Mouse (Mus musculus) cerebellum, adult 2 months (tissue): ENCODE results near the gene Cldnd2. TPM values are rescaled to one million over a fixed set of nuclear protein-coding genes. Genes with fewer than 3 reads are reported as not detected.
A peak's percentile ranks its signal among the peaks of the same experiment; 100 is the strongest.

Source experiments
- DNase-seq, 2 experiments: peaks; one replicate each; pipeline ENCODE4 v3.0.0; 2021
- H3K27ac ChIP-seq: fragments of 200-500 bp; 2 replicates; pipeline ENCODE4 v1.5.1; 2012; ENCODE audit warnings: low read length, control low read depth, inconsistent platforms; ENCODE audit not compliant: insufficient read depth
- H3K27me3 ChIP-seq: fragments of 200-500 bp; 2 replicates; pipeline ENCODE4 v1.6.1; 2012; ENCODE audit warnings: inconsistent platforms, mild to moderate bottlenecking, low read length, moderate library complexity; ENCODE audit not compliant: control insufficient read depth, insufficient read depth
- H3K4me1 ChIP-seq: fragments of 200-500 bp; 2 replicates; pipeline ENCODE4 v1.6.1; 2011; ENCODE audit warnings: low read length; ENCODE audit not compliant: control insufficient read depth, insufficient read depth
- H3K4me3 ChIP-seq: fragments of 200-500 bp; replicated peaks from 2 replicates; pipeline ENCODE3; 2011; ENCODE audit warnings: mild to moderate bottlenecking, low read depth, low read length, control low read depth; ENCODE audit not compliant: insufficient read depth
- CTCF ChIP-seq: fragments of 200-500 bp; IDR thresholded peaks from 2 replicates; pipeline ENCODE4 v1.5.1; 2011; ENCODE audit warnings: low read depth, mild to moderate bottlenecking, control low read depth, low read length, moderate library complexity, borderline replicate concordance; ENCODE audit not compliant: insufficient read depth
- POLR2A ChIP-seq: fragments of 200-500 bp; IDR thresholded peaks from 2 replicates; pipeline ENCODE4 v1.6.1; 2011; ENCODE audit warnings: low read length, control low read depth, borderline replicate concordance; ENCODE audit not compliant: insufficient read depth
- WGBS: fragments of 180-500 bp; shearing (Covaris S2); methylation state at CpG from one replicate; pipeline ENCODE4 v1.1.7; 2018; 5-methylcytosine and 5-hydroxymethylcytosine counted together
- polyA plus RNA-seq: library from polyadenylated mRNA; depleted of rRNA; stranded (reverse); fragments of >200 nt; gene quantifications from 2 replicates; pipeline ENCODE4 v1.2.3, GENCODE M21; 2012

Gene Cldnd2
- polyA plus RNA-seq, 1 experiment, result not detected

DNA sequence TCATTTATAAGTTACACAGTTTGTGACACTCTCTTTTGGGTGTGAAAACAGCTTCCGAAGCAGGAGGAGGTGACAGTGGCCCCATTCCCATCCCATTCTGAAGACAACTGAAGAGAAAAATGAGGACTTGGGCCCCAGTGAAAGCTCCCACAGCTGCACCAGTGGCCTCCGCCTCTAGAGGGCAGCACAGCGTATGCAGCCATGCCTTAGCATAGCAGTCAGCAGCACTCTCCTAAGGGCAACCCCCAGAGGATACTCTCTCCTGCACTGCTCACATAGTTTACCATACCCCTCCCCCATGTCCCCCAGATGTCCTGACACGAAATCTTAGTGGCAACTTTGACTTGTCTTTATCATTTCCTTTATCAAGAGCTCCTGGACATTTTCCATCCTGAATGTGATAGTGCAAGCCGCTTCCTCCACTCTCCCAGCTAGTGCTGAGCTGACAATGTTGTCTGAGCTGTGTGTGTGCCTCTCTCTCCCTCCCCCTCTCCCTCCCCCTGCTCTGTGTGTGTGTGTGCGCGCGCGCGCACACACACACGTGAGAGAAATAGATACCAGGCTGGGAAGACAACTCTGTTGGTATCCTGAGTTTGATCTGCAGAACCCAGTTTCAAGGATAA, 17.5 kb upstream of the Cldnd2 start:
- H3K4me3 ChIP-seq, result no peak overlapping the region
- WGBS, result 13% methylated on average over 11 of the region's 11 CpGs
- TF ChIP-seq CTCF (peak; percentile 95), POLR2A (no peak)

DNA sequence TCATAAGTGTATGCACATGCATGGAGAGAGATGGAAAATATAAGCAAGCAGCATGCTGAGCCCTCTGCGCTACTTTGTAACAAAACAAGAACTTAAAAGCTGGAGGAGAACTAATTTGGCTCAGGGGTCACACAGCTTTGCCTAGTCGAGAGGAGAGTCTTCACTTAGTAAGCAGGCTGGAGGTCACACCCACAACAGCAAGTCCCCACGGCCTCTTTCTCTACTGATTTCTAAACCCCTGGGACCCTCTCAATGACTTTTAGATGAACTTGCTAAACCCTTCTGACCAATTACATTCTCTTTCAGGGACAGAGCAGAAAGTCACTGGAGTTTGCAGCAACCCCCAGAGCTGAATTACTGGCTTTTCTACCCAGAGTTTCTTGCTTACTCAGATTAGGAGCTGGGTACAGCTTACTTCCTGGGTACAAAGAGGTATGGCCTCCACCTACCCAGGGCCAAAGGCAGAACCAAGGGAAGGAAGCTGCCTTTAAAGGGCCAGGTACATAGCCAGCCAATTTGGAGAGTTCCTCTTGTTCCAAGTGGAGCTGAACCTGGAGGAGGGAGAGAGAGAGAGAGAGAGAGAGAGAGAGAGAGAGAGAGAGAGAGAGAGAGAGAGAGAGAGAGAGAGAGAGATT, 16.5 kb upstream of the Cldnd2 start:
- TF ChIP-seq CTCF (no peak), POLR2A (no peak)
- H3K27me3 ChIP-seq, result no peaks in the 10 kb centered on the region
- 66% methylated on average over 3 of the region's 3 CpGs for WGBS
- DNase-seq, result no peak
- H3K4me1 ChIP-seq, result no peaks in the 10 kb centered on the region
- no peak overlapping the region for H3K4me3 ChIP-seq
- no peak overlapping the region for H3K27ac ChIP-seq

More for the DNA sequence above, 17.5 kb upstream of the Cldnd2 start:
- no peak overlapping the region for H3K27ac ChIP-seq
- peak; percentile 70 to 81 for DNase-seq
- no peaks in the 10 kb centered on the region for H3K27me3 ChIP-seq
- no peaks in the 10 kb centered on the region for H3K4me1 ChIP-seq

DNA sequence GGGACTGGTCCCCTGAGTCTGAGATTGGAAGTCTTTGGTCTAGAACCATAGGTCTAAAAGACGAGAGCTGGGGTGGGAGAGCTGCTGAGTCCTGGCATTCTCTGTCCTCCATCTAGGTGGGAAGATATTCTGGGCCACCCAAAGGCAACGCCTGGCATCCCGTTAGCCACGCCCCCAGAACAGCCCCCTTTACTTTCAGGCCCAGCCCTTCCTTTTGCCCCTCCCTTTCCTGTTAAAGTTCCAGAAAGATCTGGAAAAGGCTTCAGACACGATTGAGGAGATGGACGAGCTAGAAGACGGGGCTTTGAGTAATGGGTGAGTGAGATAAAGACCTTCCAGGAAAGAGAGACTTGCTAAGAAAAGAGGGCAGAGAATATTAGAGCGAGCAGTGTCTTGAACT, 13.2 kb upstream of the Cldnd2 start, which contains the start of gene Lim2:
Gene Lim2 (plus strand): TSS at position 265 of the 400 bp plus-strand sequence.
- TF ChIP-seq CTCF (no peak), POLR2A (no peak)
- WGBS, result 75% methylated on average over 8 of the region's 8 CpGs
- no peak for DNase-seq
- no peaks in the 10 kb centered on the region for H3K27me3 ChIP-seq
- H3K4me1 ChIP-seq, result no peaks in the 10 kb centered on the region
- H3K4me3 ChIP-seq, result no peak within 1 kb of the TSS
- no peak within 1 kb of the TSS for H3K27ac ChIP-seq

DNA sequence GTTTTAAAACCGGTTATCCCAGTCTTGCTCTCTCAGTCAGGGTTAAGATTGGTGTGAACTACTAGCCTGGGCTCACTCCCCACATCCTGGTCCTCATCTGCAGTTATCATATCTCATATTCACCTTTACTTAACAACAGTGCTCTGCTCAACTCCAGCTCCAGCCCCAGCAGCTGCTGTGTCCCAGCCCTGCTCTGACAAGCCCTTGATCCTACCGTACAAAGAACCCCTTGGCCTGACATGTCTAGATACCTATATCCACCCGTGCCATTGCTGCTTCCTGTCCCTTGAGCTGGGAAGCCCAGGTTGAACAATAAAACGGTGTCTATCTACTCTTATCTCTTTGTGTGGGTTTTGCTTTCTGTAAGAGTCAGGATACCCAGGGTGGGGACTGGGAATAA, 11.1 kb upstream of the Cldnd2 start:
- 64% methylated on average over 4 of the region's 4 CpGs for WGBS
- H3K27ac ChIP-seq, result no peak overlapping the region
- TF ChIP-seq CTCF (no peak), POLR2A (no peak)
- no peak for DNase-seq
- H3K4me3 ChIP-seq, result no peak overlapping the region
- no peaks in the 10 kb centered on the region for H3K27me3 ChIP-seq
- H3K4me1 ChIP-seq, result no peaks in the 10 kb centered on the region

DNA sequence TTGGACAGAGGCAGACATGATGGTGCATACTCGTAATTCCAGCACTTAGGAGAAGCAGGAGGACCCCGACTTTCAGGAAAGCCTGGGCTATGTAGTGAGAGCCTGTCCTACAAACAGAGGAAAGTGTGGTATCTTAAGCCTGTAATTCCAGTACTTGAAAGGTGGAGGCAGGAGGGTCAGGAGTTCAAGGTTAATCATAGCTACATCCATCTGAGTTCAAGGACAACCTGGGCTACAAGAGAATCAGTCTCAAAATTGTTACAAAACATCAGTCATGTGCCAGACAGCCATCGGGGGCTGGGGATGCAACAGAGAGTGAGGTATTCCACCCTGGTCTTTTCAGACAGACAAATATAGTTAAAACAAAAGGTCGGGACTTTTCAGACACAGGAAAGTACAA, 7.7 kb upstream of the Cldnd2 start:
- no peaks in the 10 kb centered on the region for H3K27me3 ChIP-seq
- 65% methylated on average over 4 of the region's 4 CpGs for WGBS
- H3K4me1 ChIP-seq, result no peaks in the 10 kb centered on the region
- H3K4me3 ChIP-seq, result no peak overlapping the region
- no peak overlapping the region for H3K27ac ChIP-seq
- no peak for DNase-seq
- TF ChIP-seq CTCF, result no peak

- no peaks in the 10 kb centered on the region for H3K4me1 ChIP-seq
- no peak for DNase-seq
- no peak overlapping the region for H3K27ac ChIP-seq
- no peaks in the 10 kb centered on the region for H3K27me3 ChIP-seq
- no peak for TF ChIP-seq CTCF
- no peak for TF ChIP-seq POLR2A
- 75% methylated on average over 5 of the region's 5 CpGs for WGBS
- no peak overlapping the region for H3K4me3 ChIP-seq
Observed at GRCm38 (mm10) chr7:43434676-43435075, 5.9 kb upstream of the Cldnd2 start.

GRCm38 (mm10) chr7:43436341-43437255, 4.0 kb upstream of the Cldnd2 start, which contains the start of gene Nkg7:
Gene Nkg7 (plus strand): TSS chr7:43437073.
- H3K27ac ChIP-seq, result no peak within 1 kb of the TSS
- no peak within 1 kb of the TSS for H3K4me3 ChIP-seq
- no peak for TF ChIP-seq POLR2A
- no peak for TF ChIP-seq CTCF
- H3K4me1 ChIP-seq, result no peaks in the 10 kb centered on the region
- no peak for DNase-seq
- WGBS, result 66% methylated on average over 10 of the region's 10 CpGs
- H3K27me3 ChIP-seq, result no peaks in the 10 kb centered on the region

DNA sequence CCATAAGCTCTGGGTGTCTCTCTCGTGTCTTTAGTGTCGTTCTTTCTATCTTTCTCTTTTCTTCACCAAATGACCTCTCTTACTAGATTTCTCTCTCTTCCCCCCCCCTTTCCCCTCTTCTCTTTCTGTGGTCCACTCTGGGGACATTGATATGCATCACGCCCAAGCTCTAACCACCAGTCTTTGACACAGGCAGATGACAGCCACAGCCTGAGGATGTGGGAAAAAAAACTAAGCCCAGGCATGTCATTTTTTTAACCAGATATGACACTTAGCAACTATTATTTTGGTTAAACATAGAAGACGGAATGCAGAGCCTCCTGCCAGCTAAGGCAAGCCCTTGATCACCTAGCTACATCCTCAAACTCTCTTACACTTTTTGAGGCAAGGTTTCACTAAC, 2.0 kb upstream of the Cldnd2 start:
- no peak for TF ChIP-seq POLR2A
- no peak for TF ChIP-seq CTCF
- 83% methylated on average over 4 of the region's 4 CpGs for WGBS
- H3K4me3 ChIP-seq, result no peak overlapping the region
- no peaks in the 10 kb centered on the region for H3K4me1 ChIP-seq
- no peaks in the 10 kb centered on the region for H3K27me3 ChIP-seq
- no peak overlapping the region for H3K27ac ChIP-seq
- no peak for DNase-seq
